Mouse (Mus musculus): ENCODE data around the gene Hivep2. TPM values are rescaled to one million over a fixed set of nuclear protein-coding genes. Genes with fewer than 3 reads are reported as not detected.

The Hivep2 gene
- total and polyA plus RNA-seq, 3 experiments = 0.16 TPM; not detected in 2

DNA sequence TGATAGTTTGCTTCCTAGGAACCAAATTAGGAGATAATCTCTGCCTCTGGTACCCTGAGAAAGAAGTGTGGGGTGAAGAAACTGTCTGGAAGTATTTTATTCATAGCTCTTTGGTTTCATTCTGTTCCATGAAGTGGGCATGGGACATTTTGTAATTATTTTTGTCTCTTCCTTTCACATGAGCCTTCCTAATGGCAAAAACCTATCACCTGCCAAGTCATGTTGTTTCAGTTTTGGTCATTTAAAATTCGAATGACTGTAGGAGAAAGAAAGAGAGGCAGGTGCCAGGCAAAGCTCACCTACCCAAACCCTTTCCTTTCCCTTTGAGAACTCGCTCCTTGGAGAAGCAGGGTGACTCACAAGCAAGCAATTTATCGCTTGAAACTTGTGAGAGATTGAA is 53.3 kb downstream of the Hivep2 start:
- DNase-seq (ENCODE audit: low spot score) (no peak), ATAC-seq (ENCODE audit: extremely low read depth, insufficient number of reproducible peaks, low FRiP score, poor library complexity, severe bottlenecking) (no peak)
- no peaks in the 10 kb centered on the region for H3K9me3 ChIP-seq (replicated peaks)
- H3K36me3 ChIP-seq (replicated peaks) = no peaks in the 10 kb centered on the region
- TF ChIP-seq TAL1 (conservative IDR thresholded peaks at IDR 0.05; ENCODE audit: low read depth, low read length) (no peak), GATA2 (IDR thresholded peaks at IDR 0.05; ENCODE audit: borderline replicate concordance, low read depth, low read length) (no peak), GATA1 (IDR thresholded peaks at IDR 0.05; ENCODE audit: borderline replicate concordance, low read length) (no peak), CTCF (IDR thresholded peaks at IDR 0.05; ENCODE audit: low read depth, low read length) (no peak), POLR2AphosphoS5 (IDR thresholded peaks at IDR 0.05; ENCODE audit: insufficient replicate concordance, low read depth, low read length) (no peak)
- no peaks in the 10 kb centered on the region for H3K4me1 ChIP-seq (ENCODE audit: insufficient read depth, low read depth, low read length)
- no peak overlapping the region for H3K4me3 ChIP-seq (ENCODE audit: low read depth, low read length)
- H3K27me3 ChIP-seq (ENCODE audit: insufficient read depth, low read length) = no peaks in the 10 kb centered on the region

- H3K27me3 ChIP-seq (ENCODE audit: insufficient read depth, low read length) = peaks cover 2% of the 10 kb centered on the region; the same call in 1 of the 2 replicates
- no peak overlapping the region for H3K4me3 ChIP-seq (ENCODE audit: low read depth, low read length)
- no peaks in the 10 kb centered on the region for H3K36me3 ChIP-seq (replicated peaks)
- ATAC-seq (ENCODE audit: extremely low read depth, insufficient number of reproducible peaks, low FRiP score, poor library complexity, severe bottlenecking) = no peak
- no peaks in the 10 kb centered on the region for H3K9me3 ChIP-seq (replicated peaks)
- no peak for DNase-seq (ENCODE audit: low spot score)
- TF ChIP-seq GATA1 (IDR thresholded peaks at IDR 0.05; ENCODE audit: borderline replicate concordance, low read length) (no peak), POLR2AphosphoS5 (IDR thresholded peaks at IDR 0.05; ENCODE audit: insufficient replicate concordance, low read depth, low read length) (no peak), TAL1 (conservative IDR thresholded peaks at IDR 0.05; ENCODE audit: low read depth, low read length) (no peak), GATA2 (IDR thresholded peaks at IDR 0.05; ENCODE audit: borderline replicate concordance, low read depth, low read length) (no peak), CTCF (IDR thresholded peaks at IDR 0.05; ENCODE audit: low read depth, low read length) (no peak)
- H3K4me1 ChIP-seq (ENCODE audit: insufficient read depth, low read depth, low read length) = no peaks in the 10 kb centered on the region
These were observed 54.4 kb downstream of the Hivep2 start for GRCm38 (mm10) chr10:14020253-14020652.

GRCm38 (mm10) chr10:14024971-14025370 is 59.1 kb downstream of the Hivep2 start:
- DNase-seq (ENCODE audit: low spot score) = no peak
- H3K4me3 ChIP-seq (ENCODE audit: low read depth, low read length) = no peak overlapping the region

DNA sequence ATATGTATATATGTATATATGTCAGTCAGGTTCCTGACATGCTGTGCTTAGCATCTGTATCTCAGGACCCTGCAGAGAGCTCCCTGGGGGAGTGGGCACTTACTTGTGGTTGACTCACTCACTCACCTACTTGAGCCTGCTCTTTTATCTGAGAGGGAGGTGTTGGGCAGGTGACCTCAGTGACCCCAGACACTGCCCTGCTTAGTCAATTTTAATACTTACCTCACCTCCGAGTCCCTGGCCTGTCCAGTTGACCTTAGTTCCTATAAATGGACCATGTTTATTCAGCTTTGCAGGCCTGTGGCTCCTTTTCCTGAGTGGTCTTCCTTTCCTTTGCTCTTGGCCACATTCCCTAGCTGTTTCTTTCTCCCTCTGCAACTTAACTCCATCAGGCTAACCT is 61.9 kb downstream of the Hivep2 start:
- no peak overlapping the region for H3K4me3 ChIP-seq (ENCODE audit: low read depth, low read length)
- H3K4me1 ChIP-seq (ENCODE audit: insufficient read depth, low read depth, low read length) = no peaks in the 10 kb centered on the region
- no peaks in the 10 kb centered on the region for H3K36me3 ChIP-seq (replicated peaks)
- H3K27me3 ChIP-seq (ENCODE audit: insufficient read depth, low read length) = peaks cover 2% of the 10 kb centered on the region; the same call in 1 of the 2 replicates
- no peak for TF ChIP-seq GATA1 (IDR thresholded peaks at IDR 0.05; ENCODE audit: borderline replicate concordance, low read length)
- no peak for TF ChIP-seq POLR2AphosphoS5 (IDR thresholded peaks at IDR 0.05; ENCODE audit: insufficient replicate concordance, low read depth, low read length)
- TF ChIP-seq GATA2 (IDR thresholded peaks at IDR 0.05; ENCODE audit: borderline replicate concordance, low read depth, low read length) = no peak
- no peak for TF ChIP-seq TAL1 (conservative IDR thresholded peaks at IDR 0.05; ENCODE audit: low read depth, low read length)
- TF ChIP-seq CTCF (IDR thresholded peaks at IDR 0.05; ENCODE audit: low read depth, low read length) = no peak
- DNase-seq (ENCODE audit: low spot score) = no peak
- no peaks in the 10 kb centered on the region for H3K9me3 ChIP-seq (replicated peaks)
- ATAC-seq (ENCODE audit: extremely low read depth, insufficient number of reproducible peaks, low FRiP score, poor library complexity, severe bottlenecking) = no peak

More at GRCm38 (mm10) chr10:14024971-14025370, 59.1 kb downstream of the Hivep2 start:
- Histone ChIP-seq H3K27me3 (ENCODE audit: insufficient read depth, low read length) (peaks cover 2% of the 10 kb centered on the region; the same call in 1 of the 2 replicates), H3K4me1 (ENCODE audit: insufficient read depth, low read depth, low read length) (no peaks in the 10 kb centered on the region), H3K36me3 (replicated peaks) (no peaks in the 10 kb centered on the region), H3K9me3 (replicated peaks) (no peaks in the 10 kb centered on the region)
- no peak for TF ChIP-seq POLR2AphosphoS5 (IDR thresholded peaks at IDR 0.05; ENCODE audit: insufficient replicate concordance, low read depth, low read length)
- no peak for TF ChIP-seq GATA2 (IDR thresholded peaks at IDR 0.05; ENCODE audit: borderline replicate concordance, low read depth, low read length)
- no peak for TF ChIP-seq GATA1 (IDR thresholded peaks at IDR 0.05; ENCODE audit: borderline replicate concordance, low read length)
- no peak for TF ChIP-seq TAL1 (conservative IDR thresholded peaks at IDR 0.05; ENCODE audit: low read depth, low read length)
- TF ChIP-seq CTCF (IDR thresholded peaks at IDR 0.05; ENCODE audit: low read depth, low read length) = no peak
- ATAC-seq (ENCODE audit: extremely low read depth, insufficient number of reproducible peaks, low FRiP score, poor library complexity, severe bottlenecking) = no peak

- ATAC-seq (ENCODE audit: extremely low read depth, insufficient number of reproducible peaks, low FRiP score, poor library complexity, severe bottlenecking) = no peak
- no peaks in the 10 kb centered on the region for H3K36me3 ChIP-seq (replicated peaks)
- no peak for TF ChIP-seq POLR2AphosphoS5 (IDR thresholded peaks at IDR 0.05; ENCODE audit: insufficient replicate concordance, low read depth, low read length)
- no peak for TF ChIP-seq TAL1 (conservative IDR thresholded peaks at IDR 0.05; ENCODE audit: low read depth, low read length)
- no peak for TF ChIP-seq GATA1 (IDR thresholded peaks at IDR 0.05; ENCODE audit: borderline replicate concordance, low read length)
- no peak for TF ChIP-seq GATA2 (IDR thresholded peaks at IDR 0.05; ENCODE audit: borderline replicate concordance, low read depth, low read length)
- no peak for TF ChIP-seq CTCF (IDR thresholded peaks at IDR 0.05; ENCODE audit: low read depth, low read length)
These were observed 63.1 kb downstream of the Hivep2 start for GRCm38 (mm10) chr10:14028956-14029355.

GRCm38 (mm10) chr10:14030458-14031035 is 64.7 kb downstream of the Hivep2 start:
- Histone ChIP-seq H3K4me3 (ENCODE audit: low read depth, low read length) (no peak overlapping the region), H3K9me3 (replicated peaks) (no peaks in the 10 kb centered on the region), H3K27me3 (ENCODE audit: insufficient read depth, low read length) (no peaks in the 10 kb centered on the region), H3K36me3 (replicated peaks) (no peaks in the 10 kb centered on the region), H3K4me1 (ENCODE audit: insufficient read depth, low read depth, low read length) (no peaks in the 10 kb centered on the region)
- TF ChIP-seq GATA2 (IDR thresholded peaks at IDR 0.05; ENCODE audit: borderline replicate concordance, low read depth, low read length) (no peak), GATA1 (IDR thresholded peaks at IDR 0.05; ENCODE audit: borderline replicate concordance, low read length) (no peak), POLR2AphosphoS5 (IDR thresholded peaks at IDR 0.05; ENCODE audit: insufficient replicate concordance, low read depth, low read length) (no peak), TAL1 (conservative IDR thresholded peaks at IDR 0.05; ENCODE audit: low read depth, low read length) (no peak), CTCF (IDR thresholded peaks at IDR 0.05; ENCODE audit: low read depth, low read length) (no peak)
- no peak for DNase-seq (ENCODE audit: low spot score)
- no peak for ATAC-seq (ENCODE audit: extremely low read depth, insufficient number of reproducible peaks, low FRiP score, poor library complexity, severe bottlenecking)

More at GRCm38 (mm10) chr10:14028956-14029355, 63.1 kb downstream of the Hivep2 start:
- Histone ChIP-seq H3K27me3 (ENCODE audit: insufficient read depth, low read length) (peaks cover 2% of the 10 kb centered on the region; the same call in 1 of the 2 replicates), H3K9me3 (replicated peaks) (no peaks in the 10 kb centered on the region), H3K4me3 (ENCODE audit: low read depth, low read length) (no peak overlapping the region), H3K4me1 (ENCODE audit: insufficient read depth, low read depth, low read length) (no peaks in the 10 kb centered on the region)
- DNase-seq (ENCODE audit: low spot score) = no peak
